Mouse (Mus musculus) small intestine, adult 2 months (tissue): Measurements from ENCODE around the gene Fam78a.

ENCODE experiments used
- CTCF ChIP-seq: fragments of 200-500 bp; IDR thresholded peaks from 2 replicates; pipeline ENCODE4 v1.5.1; 2012; ENCODE audit warnings: low read depth, mild to moderate bottlenecking, control low read depth, inconsistent platforms, low read length, moderate library complexity, mixed read lengths; ENCODE audit not compliant: insufficient replicate concordance, insufficient read length; ENCODE audit errors: extremely low read depth
- POLR2A ChIP-seq: fragments of 200-500 bp; IDR thresholded peaks from 2 replicates; pipeline ENCODE4 v1.6.1; 2012; ENCODE audit warnings: low read depth, mild to moderate bottlenecking, control low read depth, inconsistent platforms, low read length, moderate library complexity

- TF ChIP-seq POLR2A (no peak), CTCF (no peak)
Measured at GRCm38 (mm10) chr2:32094001-32094707, 9.5 kb upstream of the Fam78a start.
